Mouse (Mus musculus): ENCODE measurements around the gene Dhrs7c. TPM values are rescaled to one million over a fixed set of nuclear protein-coding genes. Genes with fewer than 3 reads are reported as not detected.

Gene Dhrs7c
- polyA plus RNA-seq (2011; ENCODE audit: insufficient read depth, insufficient read length, low replicate concordance, missing spikeins) = not detected in 2 replicates

DNA sequence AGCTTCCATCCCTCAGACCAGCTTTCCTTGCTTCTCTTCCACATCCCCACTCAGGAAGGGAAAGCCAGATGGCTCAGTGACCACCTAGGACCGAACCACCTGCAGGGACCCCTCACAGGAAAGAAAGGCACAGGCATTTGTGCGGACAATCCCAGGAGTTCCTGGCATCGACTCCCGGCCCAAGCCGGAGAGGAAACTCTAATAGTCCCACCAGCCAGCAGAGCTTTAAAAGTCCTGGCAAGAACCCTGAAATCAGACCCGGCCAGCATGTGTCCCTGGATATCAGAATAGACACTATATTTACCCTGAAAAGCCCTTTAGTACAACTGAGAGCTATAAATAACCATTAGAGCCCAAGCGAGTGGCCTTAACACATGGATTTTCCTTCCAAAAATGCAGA, at the start of gene Dhrs7c:
Gene Dhrs7c, plus strand, starts transcription at position 257 of the 400 bp plus-strand sequence.
- TF ChIP-seq POLR2A (IDR thresholded peaks at IDR 0.05; ENCODE audit: borderline replicate concordance, control insufficient read depth, low read depth, low read length) (no peak), CTCF (IDR thresholded peaks at IDR 0.05; ENCODE audit: control insufficient read depth, insufficient read depth, low read length) (no peak)
- Histone ChIP-seq H3K4me3 (replicated peaks; ENCODE audit: control insufficient read depth, low read depth, low read length) (no peak within 1 kb of the TSS), H3K27ac (ENCODE audit: control insufficient read depth, insufficient read depth, low read depth, low read length, poor library complexity) (no peak within 1 kb of the TSS), H3K4me1 (ENCODE audit: control insufficient read depth, insufficient read depth, low read length) (no peaks in the 10 kb centered on the region; the same call in 1 of the 2 replicates)
- WGBS = 85% methylated on average over 7 of the region's 7 CpGs

DNA sequence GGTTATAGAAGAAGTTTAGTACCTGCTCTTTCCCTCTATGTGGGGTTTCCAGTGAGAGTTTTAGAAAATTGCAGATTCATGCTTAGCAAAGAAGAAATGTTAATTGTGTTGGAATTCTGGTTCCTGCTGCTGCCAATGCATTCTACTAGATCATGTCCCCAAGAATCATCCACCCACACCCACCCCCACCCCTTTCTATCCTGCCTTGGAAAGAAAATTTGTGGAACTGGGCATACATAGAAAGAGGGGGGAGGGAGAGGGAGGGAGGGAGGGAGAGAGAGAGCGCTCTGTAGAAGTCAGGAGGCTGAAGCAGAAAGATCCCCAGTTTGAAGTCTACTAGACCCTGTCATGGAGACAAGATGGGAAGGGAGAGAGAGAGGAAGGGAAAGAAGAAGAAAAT, 41.7 kb upstream of the Dhrs7c start:
- Histone ChIP-seq H3K27ac (ENCODE audit: control insufficient read depth, insufficient read depth, low read depth, low read length, poor library complexity) (no peak overlapping the region), H3K4me1 (ENCODE audit: control insufficient read depth, insufficient read depth, low read length) (no peaks in the 10 kb centered on the region), H3K4me3 (replicated peaks; ENCODE audit: control insufficient read depth, low read depth, low read length) (no peak overlapping the region)
- WGBS = 88% methylated on average over 1 of the region's 1 CpGs
- TF ChIP-seq CTCF (IDR thresholded peaks at IDR 0.05; ENCODE audit: control insufficient read depth, insufficient read depth, low read length) = no peak
- no peak for TF ChIP-seq POLR2A (IDR thresholded peaks at IDR 0.05; ENCODE audit: borderline replicate concordance, control insufficient read depth, low read depth, low read length)

DNA sequence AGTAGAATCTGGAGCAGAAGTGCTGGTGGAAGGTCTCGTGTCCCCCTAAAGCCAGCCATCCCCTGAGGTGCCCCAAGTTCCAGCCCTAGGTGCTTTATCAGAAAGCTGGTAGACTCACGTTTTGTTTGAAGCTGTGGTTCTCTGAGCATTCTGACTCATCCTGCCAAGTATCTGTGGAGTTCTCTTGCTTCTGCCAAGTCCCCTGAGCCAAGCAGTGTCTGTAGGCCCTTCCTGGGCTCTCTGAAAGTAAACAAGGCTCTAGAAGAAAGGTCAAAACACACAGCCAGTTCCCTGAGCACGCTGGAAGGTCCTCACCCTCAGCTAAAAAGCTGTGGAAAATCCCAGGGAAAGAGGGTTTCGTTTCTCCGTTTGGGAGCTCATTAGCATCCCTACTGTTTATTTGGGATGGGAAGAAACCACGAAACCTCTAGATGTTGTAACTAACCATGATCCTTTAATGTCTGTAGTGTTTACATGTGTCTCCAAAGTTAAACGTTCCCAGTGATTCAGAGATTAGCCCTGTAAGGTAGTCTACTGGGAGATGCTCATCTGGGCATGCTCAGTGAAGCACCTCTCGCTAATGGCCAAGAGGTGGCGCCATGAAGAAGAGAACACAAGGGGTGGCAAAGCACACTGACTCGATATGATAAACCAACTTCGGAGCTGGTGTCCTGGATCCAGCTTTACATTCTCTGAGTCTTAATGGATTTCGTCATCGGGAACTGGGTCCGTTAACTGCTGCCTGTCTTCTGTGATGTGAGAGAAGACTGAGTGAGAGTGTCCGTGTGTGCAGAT, 40.4 kb upstream of the Dhrs7c start:
- Histone ChIP-seq H3K27ac (ENCODE audit: control insufficient read depth, insufficient read depth, low read depth, low read length, poor library complexity) (no peak overlapping the region), H3K4me1 (ENCODE audit: control insufficient read depth, insufficient read depth, low read length) (no peaks in the 10 kb centered on the region), H3K4me3 (replicated peaks; ENCODE audit: control insufficient read depth, low read depth, low read length) (no peak overlapping the region)
- TF ChIP-seq POLR2A (IDR thresholded peaks at IDR 0.05; ENCODE audit: borderline replicate concordance, control insufficient read depth, low read depth, low read length) = no peak
- TF ChIP-seq CTCF (IDR thresholded peaks at IDR 0.05; ENCODE audit: control insufficient read depth, insufficient read depth, low read length) = peak; percentile 28; the same call in 1 of the 2 replicates
- WGBS = 60% methylated on average over 15 of the region's 15 CpGs

DNA sequence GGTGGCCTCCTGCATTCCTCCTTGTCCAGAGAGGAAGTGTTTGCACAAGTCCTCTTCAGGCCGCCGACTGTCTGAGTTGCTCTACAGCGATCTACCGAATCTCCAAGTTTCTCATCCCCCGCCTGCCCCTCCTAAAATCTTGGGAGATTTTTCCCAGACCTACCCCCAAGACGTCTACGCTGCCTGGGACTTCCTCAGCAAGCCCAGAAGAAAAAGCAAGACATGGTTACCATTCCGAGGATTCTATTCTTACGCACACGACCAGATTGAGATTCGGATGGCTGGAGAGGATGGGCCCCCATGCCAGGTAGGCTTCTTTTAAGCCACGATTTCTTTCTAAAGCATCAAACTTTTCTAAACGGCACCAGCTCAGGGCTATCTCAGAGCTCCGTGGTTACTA, 26.9 kb upstream of the Dhrs7c start, which contains the start of gene Glp2r:
Gene Glp2r, minus strand, starts transcription at position 101 of the 400 bp plus-strand sequence.
- H3K4me3 ChIP-seq (replicated peaks; ENCODE audit: control insufficient read depth, low read depth, low read length) = no peak within 1 kb of the TSS
- 70% methylated on average over 14 of the region's 14 CpGs for WGBS
- no peak for TF ChIP-seq CTCF (IDR thresholded peaks at IDR 0.05; ENCODE audit: control insufficient read depth, insufficient read depth, low read length)
- TF ChIP-seq POLR2A (IDR thresholded peaks at IDR 0.05; ENCODE audit: borderline replicate concordance, control insufficient read depth, low read depth, low read length) = no peak
- no peaks in the 10 kb centered on the region for H3K4me1 ChIP-seq (ENCODE audit: control insufficient read depth, insufficient read depth, low read length)
- no peak within 1 kb of the TSS for H3K27ac ChIP-seq (ENCODE audit: control insufficient read depth, insufficient read depth, low read depth, low read length, poor library complexity)

- Histone ChIP-seq H3K4me1 (ENCODE audit: control insufficient read depth, insufficient read depth, low read length) (no peaks in the 10 kb centered on the region), H3K4me3 (replicated peaks; ENCODE audit: control insufficient read depth, low read depth, low read length) (no peak overlapping the region), H3K27ac (ENCODE audit: control insufficient read depth, insufficient read depth, low read depth, low read length, poor library complexity) (no peak overlapping the region)
- TF ChIP-seq POLR2A (IDR thresholded peaks at IDR 0.05; ENCODE audit: borderline replicate concordance, control insufficient read depth, low read depth, low read length) (no peak), CTCF (IDR thresholded peaks at IDR 0.05; ENCODE audit: control insufficient read depth, insufficient read depth, low read length) (no peak)
- WGBS = 68% methylated on average over 2 of the region's 2 CpGs
Measured at GRCm38 (mm10) chr11:67771691-67772090, 26.3 kb upstream of the Dhrs7c start.

DNA sequence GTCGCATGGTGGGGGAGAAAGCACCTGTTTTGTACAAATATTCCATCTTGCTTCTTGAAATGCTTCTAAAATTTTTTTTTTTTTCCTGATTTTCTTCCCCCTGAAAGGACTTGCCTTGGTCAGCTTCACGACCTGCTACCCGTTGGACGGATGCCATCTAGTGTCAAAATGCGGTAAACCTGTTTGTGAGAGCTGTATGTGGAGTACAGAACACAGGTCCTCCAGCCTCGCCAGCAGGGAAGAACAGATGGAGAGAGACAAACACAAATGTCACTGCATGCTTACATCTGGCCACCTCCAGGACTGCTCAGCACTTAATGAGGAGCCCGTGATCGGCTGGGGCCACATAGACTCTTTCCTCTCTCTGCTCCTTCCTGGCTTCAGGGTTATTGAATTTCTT, 25.4 kb upstream of the Dhrs7c start:
- TF ChIP-seq CTCF (IDR thresholded peaks at IDR 0.05; ENCODE audit: control insufficient read depth, insufficient read depth, low read length) (peak; percentile 25; the same call in 1 of the 2 replicates), POLR2A (IDR thresholded peaks at IDR 0.05; ENCODE audit: borderline replicate concordance, control insufficient read depth, low read depth, low read length) (no peak)
- Histone ChIP-seq H3K4me3 (replicated peaks; ENCODE audit: control insufficient read depth, low read depth, low read length) (no peak overlapping the region), H3K4me1 (ENCODE audit: control insufficient read depth, insufficient read depth, low read length) (no peaks in the 10 kb centered on the region), H3K27ac (ENCODE audit: control insufficient read depth, insufficient read depth, low read depth, low read length, poor library complexity) (no peak overlapping the region)
- 10% methylated on average over 8 of the region's 8 CpGs for WGBS

GRCm38 (mm10) chr11:67774379-67774778, 23.6 kb upstream of the Dhrs7c start, which contains the start of gene Gsg1l2:
TSS of gene Gsg1l2 (plus strand) at chr11:67774608.
- H3K4me3 ChIP-seq (replicated peaks; ENCODE audit: control insufficient read depth, low read depth, low read length) = no peak within 1 kb of the TSS
- no peaks in the 10 kb centered on the region for H3K4me1 ChIP-seq (ENCODE audit: control insufficient read depth, insufficient read depth, low read length)
- TF ChIP-seq POLR2A (IDR thresholded peaks at IDR 0.05; ENCODE audit: borderline replicate concordance, control insufficient read depth, low read depth, low read length) = no peak
- no peak for TF ChIP-seq CTCF (IDR thresholded peaks at IDR 0.05; ENCODE audit: control insufficient read depth, insufficient read depth, low read length)
- 70% methylated on average over 12 of the region's 12 CpGs for WGBS
- H3K27ac ChIP-seq (ENCODE audit: control insufficient read depth, insufficient read depth, low read depth, low read length, poor library complexity) = no peak within 1 kb of the TSS

- TF ChIP-seq POLR2A (IDR thresholded peaks at IDR 0.05; ENCODE audit: borderline replicate concordance, control insufficient read depth, low read depth, low read length) = no peak
- no peak for TF ChIP-seq CTCF (IDR thresholded peaks at IDR 0.05; ENCODE audit: control insufficient read depth, insufficient read depth, low read length)
- WGBS = 32% methylated on average over 11 of the region's 11 CpGs
- H3K4me1 ChIP-seq (ENCODE audit: control insufficient read depth, insufficient read depth, low read length) = no peaks in the 10 kb centered on the region
- no peak overlapping the region for H3K4me3 ChIP-seq (replicated peaks; ENCODE audit: control insufficient read depth, low read depth, low read length)
- H3K27ac ChIP-seq (ENCODE audit: control insufficient read depth, insufficient read depth, low read depth, low read length, poor library complexity) = no peak overlapping the region
Measured at GRCm38 (mm10) chr11:67790182-67790581, 7.8 kb upstream of the Dhrs7c start.
